Mouse (Mus musculus) limb, embryonic 10.5 days (tissue): ENCODE data around the gene Scd3. TPM values are rescaled to one million over a fixed set of nuclear protein-coding genes. Genes with fewer than 3 reads are reported as not detected.

Experiments used
- DNase-seq: peaks from one replicate; pipeline ENCODE4 v3.0.0-alpha.2; 2017; ENCODE audit warnings: low spot score
- H3K27ac ChIP-seq: fragments of 300-500 bp; sonication (generic); 2 replicates; pipeline ENCODE4 v1.5.1; 2016; ENCODE audit warnings: mild to moderate bottlenecking
- H3K27me3 ChIP-seq: fragments of 300-500 bp; sonication (generic); 2 replicates; pipeline ENCODE4 v1.6.1; 2016; ENCODE audit warnings: low read depth, mild to moderate bottlenecking; ENCODE audit not compliant: poor library complexity, severe bottlenecking
- H3K36me3 ChIP-seq: fragments of 300-500 bp; sonication (generic); 2 replicates; pipeline ENCODE4 v1.6.1; 2016; ENCODE audit warnings: mild to moderate bottlenecking, moderate library complexity
- H3K4me1 ChIP-seq: fragments of 300-500 bp; sonication (generic); 2 replicates; pipeline ENCODE4 v1.6.1; 2016
- H3K4me3 ChIP-seq: fragments of 300-500 bp; sonication (generic); 2 replicates; pipeline ENCODE4 v1.5.1; 2016; ENCODE audit warnings: mild to moderate bottlenecking, moderate library complexity
- H3K9me3 ChIP-seq: fragments of 300-500 bp; sonication (generic); replicated peaks from 2 replicates; pipeline ENCODE4 v1.6.1; 2016; ENCODE audit warnings: mild to moderate bottlenecking
- WGBS: fragments of 180-500 bp; shearing (Covaris S2); methylation state at CpG from one replicate; pipeline ENCODE4 v1.1.7; 2016; 5-methylcytosine and 5-hydroxymethylcytosine counted together
- polyA plus RNA-seq: library from polyadenylated mRNA; unstranded; fragments of >200 nt; fragmentation: Nextera tagmentation; extraction: Ambion mirVana; gene quantifications from 2 replicates; pipeline ENCODE4 v1.2.1, GENCODE M21; 2016

Gene Scd3
- 0.41 TPM in 1 of 2 replicates, not detected in the other for polyA plus RNA-seq

- Histone ChIP-seq H3K27me3 (no peaks in the 10 kb centered on the region), H3K9me3 (no peaks in the 10 kb centered on the region), H3K4me3 (no peak within 1 kb of the TSS), H3K36me3 (no peaks in the 10 kb centered on the region), H3K4me1 (no peaks in the 10 kb centered on the region), H3K27ac (no peak within 1 kb of the TSS)
- DNase-seq: no peak
- 95% methylated on average over 9 of the region's 9 CpGs for WGBS
Observed at GRCm38 (mm10) chr19:44203015-44203564, at the start of gene Scd3. Gene Scd3 (plus strand): TSS chr19:44203269.

DNA sequence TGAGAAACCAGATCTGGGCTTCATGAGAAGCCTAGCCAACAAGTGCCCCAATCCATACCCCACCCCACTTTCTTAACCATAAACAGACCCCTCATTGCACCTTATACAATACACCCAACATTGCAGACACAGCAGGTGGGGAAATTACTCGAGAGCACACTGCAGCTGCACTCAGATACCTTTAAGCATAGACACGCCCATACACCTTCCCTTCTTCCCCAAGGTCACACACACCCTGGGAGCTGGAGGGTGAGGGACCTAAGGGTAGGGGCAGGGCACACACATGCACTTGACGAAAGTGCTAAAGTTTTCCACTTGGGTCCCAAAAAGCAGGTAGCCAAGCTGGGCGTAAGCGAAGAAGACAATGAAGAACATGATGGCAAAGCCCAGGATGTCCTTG is 49.3 kb upstream of the Scd3 start:
- Histone ChIP-seq H3K9me3 (no peaks in the 10 kb centered on the region), H3K27me3 (peaks cover 28% of the 10 kb centered on the region), H3K4me3 (no peak overlapping the region), H3K27ac (no peak overlapping the region), H3K36me3 (no peaks in the 10 kb centered on the region), H3K4me1 (no peaks in the 10 kb centered on the region)
- no peak for DNase-seq
- WGBS: 81% methylated on average over 5 of the region's 5 CpGs

DNA sequence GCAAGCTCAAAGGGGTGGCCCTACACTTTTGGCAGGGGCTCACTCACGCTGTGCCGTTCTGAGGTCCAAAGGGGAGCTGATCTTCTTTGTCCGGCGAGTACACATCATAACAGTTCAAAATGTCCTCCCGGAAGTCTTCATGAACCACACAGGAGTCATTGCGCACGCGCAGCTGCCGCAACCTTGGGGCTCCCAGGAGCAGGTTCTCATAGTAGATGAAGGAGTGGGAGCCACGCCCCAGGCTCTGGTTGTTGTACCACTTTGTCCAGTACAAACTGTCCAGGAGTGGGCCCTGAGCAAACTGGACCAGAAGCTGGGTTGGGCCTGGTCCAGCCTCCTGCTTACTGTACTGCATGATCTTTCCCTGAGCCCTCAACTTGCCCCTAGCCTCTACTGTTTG is 46.1 kb upstream of the Scd3 start:
- Histone ChIP-seq H3K36me3 (no peaks in the 10 kb centered on the region), H3K4me1 (no peaks in the 10 kb centered on the region), H3K4me3 (no peak overlapping the region), H3K27ac (no peak overlapping the region), H3K27me3 (peaks cover 23% of the 10 kb centered on the region), H3K9me3 (no peaks in the 10 kb centered on the region)
- 92% methylated on average over 10 of the region's 10 CpGs for WGBS
- DNase-seq: no peak

- Histone ChIP-seq H3K27me3 (peaks cover 17% of the 10 kb centered on the region), H3K4me1 (no peaks in the 10 kb centered on the region), H3K9me3 (no peaks in the 10 kb centered on the region), H3K4me3 (no peak overlapping the region), H3K27ac (no peak overlapping the region), H3K36me3 (no peaks in the 10 kb centered on the region)
- no peak for DNase-seq
- WGBS: 85% methylated on average over 3 of the region's 3 CpGs
Observed at GRCm38 (mm10) chr19:44159386-44159785, 43.7 kb upstream of the Scd3 start.

DNA sequence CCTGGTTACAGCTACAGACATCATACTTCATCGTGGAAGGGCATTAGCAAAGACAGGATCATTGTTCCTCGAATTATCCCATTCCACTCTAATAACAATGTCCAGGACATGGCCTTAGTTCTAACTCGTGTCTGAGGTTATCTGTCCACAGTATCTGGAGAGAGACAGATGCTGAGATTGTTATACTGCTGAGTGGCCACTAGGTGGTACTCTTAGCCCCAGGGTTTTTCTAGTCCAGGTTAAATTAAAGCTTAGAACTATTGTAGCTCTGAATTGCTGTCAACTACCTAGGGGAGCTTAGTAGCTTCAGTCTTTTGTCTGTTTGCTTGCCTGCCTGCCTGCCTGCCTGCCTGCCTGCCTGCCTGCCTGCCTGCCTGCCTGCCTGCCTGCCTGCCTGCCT is 41.6 kb upstream of the Scd3 start:
- H3K27me3 ChIP-seq: peaks cover 7% of the 10 kb centered on the region; the same call in 1 of the 2 replicates
- H3K9me3 ChIP-seq: no peaks in the 10 kb centered on the region
- WGBS: 23% methylated on average over 3 of the region's 3 CpGs
- H3K36me3 ChIP-seq: no peaks in the 10 kb centered on the region
- H3K27ac ChIP-seq: no peak overlapping the region
- no peak overlapping the region for H3K4me3 ChIP-seq
- no peaks in the 10 kb centered on the region for H3K4me1 ChIP-seq
- no peak for DNase-seq

- H3K27ac ChIP-seq: no peak overlapping the region
- H3K4me3 ChIP-seq: no peak overlapping the region
- H3K36me3 ChIP-seq: no peaks in the 10 kb centered on the region
- no peak for DNase-seq
- no peaks in the 10 kb centered on the region for H3K9me3 ChIP-seq
- H3K4me1 ChIP-seq: no peaks in the 10 kb centered on the region
- no peaks in the 10 kb centered on the region for H3K27me3 ChIP-seq
- WGBS: 72% methylated on average over 8 of the region's 8 CpGs
Observed at GRCm38 (mm10) chr19:44174835-44175234, 28.2 kb upstream of the Scd3 start.

DNA sequence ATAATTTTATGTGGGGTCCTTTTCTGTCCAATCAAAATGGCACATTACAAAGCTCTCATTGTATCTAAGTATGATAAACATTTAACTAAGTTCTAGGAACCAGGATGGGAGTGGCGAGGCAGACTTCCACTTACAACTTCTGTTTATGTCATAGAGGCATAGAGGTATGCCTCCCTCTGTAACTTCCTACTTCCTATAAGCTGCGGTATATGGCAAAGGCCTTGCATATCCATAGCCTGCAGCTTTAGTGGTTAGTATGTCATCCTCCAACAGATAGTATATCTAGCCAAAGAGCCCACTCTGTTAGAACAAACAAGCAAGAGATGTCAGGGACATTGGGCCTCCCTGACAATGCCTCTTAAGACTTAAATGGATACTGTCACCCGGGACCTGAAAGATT is 26.3 kb upstream of the Scd3 start:
- DNase-seq: no peak
- H3K4me1 ChIP-seq: no peaks in the 10 kb centered on the region
- no peaks in the 10 kb centered on the region for H3K36me3 ChIP-seq
- no peak overlapping the region for H3K27ac ChIP-seq
- H3K9me3 ChIP-seq: no peaks in the 10 kb centered on the region
- WGBS: 92% methylated on average over 3 of the region's 3 CpGs
- no peak overlapping the region for H3K4me3 ChIP-seq
- H3K27me3 ChIP-seq: no peaks in the 10 kb centered on the region

DNA sequence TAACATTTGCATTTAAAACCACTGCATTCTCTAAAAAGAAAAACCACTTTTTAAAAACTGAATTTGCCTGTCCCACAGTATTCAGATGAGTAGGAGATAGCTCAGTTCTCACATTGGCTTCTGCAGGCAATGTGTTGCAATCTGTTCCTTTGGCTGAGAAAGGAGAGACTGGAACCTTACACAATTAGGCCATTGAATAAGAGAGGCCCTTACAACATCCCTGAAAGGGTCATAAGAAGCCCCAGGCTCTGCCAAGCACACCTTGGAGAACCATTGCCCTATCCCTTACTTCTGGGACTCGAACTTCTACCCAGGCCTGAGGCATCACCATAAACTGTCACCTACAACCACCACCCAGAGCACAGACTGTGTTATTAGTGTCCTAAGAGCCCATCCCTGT is 22.6 kb upstream of the Scd3 start:
- Histone ChIP-seq H3K27me3 (no peaks in the 10 kb centered on the region), H3K4me1 (0 out of 2 replicates have a peak, but pooled peaks cover 3% of the 10 kb centered on the region), H3K9me3 (no peaks in the 10 kb centered on the region), H3K4me3 (no peak overlapping the region), H3K36me3 (no peaks in the 10 kb centered on the region), H3K27ac (no peak overlapping the region)
- 89% methylated on average over 1 of the region's 1 CpGs for WGBS
- no peak for DNase-seq

DNA sequence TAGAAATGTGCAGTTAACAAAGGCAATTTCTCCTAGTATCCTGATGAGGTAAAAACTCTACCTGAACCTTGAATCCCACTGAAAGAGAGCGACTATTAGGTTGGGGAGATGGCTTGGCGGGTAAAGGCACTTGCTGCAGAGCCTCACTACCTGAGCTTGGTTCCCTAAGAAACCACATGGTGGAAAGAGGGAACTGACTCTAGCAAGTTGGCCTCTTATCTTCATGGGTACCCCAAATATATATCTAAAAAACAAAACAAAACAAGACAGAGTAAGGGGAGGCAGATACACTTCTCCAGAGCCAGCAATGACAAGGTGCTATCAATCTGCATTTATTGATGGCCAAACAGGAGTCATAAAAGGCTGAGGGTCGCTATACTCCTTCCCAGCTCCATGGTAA is 19.1 kb upstream of the Scd3 start:
- Histone ChIP-seq H3K9me3 (no peaks in the 10 kb centered on the region), H3K4me3 (no peak overlapping the region), H3K4me1 (0 out of 2 replicates have a peak, but pooled peaks cover 3% of the 10 kb centered on the region), H3K27ac (no peak overlapping the region), H3K36me3 (no peaks in the 10 kb centered on the region), H3K27me3 (no peaks in the 10 kb centered on the region)
- DNase-seq: no peak
- WGBS: 70% methylated on average over 3 of the region's 3 CpGs

DNA sequence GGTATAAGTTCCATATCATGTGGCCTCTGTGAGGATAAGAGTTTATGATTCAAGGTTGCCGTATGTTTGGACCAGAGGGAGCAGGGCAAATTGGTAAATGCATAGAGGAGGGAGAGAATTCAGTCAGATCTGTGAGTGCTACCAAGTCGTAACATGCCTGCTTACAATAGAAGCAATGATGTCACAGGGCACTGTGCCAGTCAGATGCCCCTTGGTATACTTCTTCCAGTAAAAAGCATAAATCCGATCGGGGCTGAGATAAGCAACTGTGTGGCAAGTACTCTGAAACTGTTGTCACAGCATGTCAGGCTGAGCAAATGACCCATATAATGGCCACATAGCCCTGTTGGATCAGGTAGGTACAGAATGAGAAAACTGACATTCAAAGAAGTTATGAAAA is 14.0 kb upstream of the Scd3 start:
- DNase-seq: no peak
- 88% methylated on average over 4 of the region's 4 CpGs for WGBS
- H3K4me3 ChIP-seq: no peak overlapping the region
- H3K9me3 ChIP-seq: no peaks in the 10 kb centered on the region
- no peaks in the 10 kb centered on the region for H3K4me1 ChIP-seq
- H3K27ac ChIP-seq: no peak overlapping the region
- H3K36me3 ChIP-seq: no peaks in the 10 kb centered on the region
- no peaks in the 10 kb centered on the region for H3K27me3 ChIP-seq

DNA sequence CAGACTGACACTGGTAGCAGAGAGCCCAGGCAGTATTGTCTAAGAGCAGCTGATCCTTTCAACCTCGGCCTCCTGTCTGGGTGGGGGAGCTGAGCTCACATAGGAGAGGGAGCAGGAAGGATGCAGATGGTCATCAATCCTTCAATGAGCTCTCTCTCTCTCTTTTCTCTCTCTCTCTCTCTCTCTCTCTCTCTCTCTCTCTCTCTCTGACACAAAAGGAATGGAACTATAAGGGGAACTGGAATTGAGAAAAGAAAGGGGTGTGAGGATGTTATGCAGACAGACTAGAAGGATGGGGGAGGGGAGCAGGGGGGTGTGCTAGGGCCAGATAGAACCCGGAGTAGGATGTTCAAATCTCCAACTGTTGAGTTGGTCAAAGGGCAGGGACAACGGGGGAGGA is 10.7 kb upstream of the Scd3 start, which contains the start of gene Pkd2l1:
Pkd2l1 (minus strand) TSS at position 101 of the 400 bp plus-strand sequence.
- no peaks in the 10 kb centered on the region for H3K9me3 ChIP-seq
- H3K27me3 ChIP-seq: no peaks in the 10 kb centered on the region
- no peak within 1 kb of the TSS for H3K4me3 ChIP-seq
- no peak within 1 kb of the TSS for H3K27ac ChIP-seq
- no peak for DNase-seq
- H3K36me3 ChIP-seq: no peaks in the 10 kb centered on the region
- no peaks in the 10 kb centered on the region for H3K4me1 ChIP-seq
- 64% methylated on average over 3 of the region's 3 CpGs for WGBS

DNA sequence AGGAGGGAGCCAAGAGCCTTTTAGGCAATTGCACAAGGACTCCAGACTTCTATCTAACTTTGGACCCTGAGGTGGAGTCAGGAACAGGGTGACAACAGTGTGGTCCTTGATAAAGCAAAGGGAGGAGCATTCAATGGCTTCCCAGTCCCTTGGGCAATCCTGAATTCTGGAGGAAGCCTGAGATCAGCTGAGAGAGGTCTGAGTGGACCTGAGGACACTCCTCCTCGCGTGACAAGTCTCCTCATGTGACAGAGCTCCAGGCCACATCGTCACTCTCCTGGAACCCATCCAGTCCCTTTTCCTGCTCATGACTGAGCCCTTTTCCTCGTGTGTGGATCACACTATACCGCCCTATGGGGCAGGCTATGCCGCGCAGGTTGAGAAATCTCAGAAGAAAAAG is 9.2 kb upstream of the Scd3 start:
- Histone ChIP-seq H3K27ac (no peak overlapping the region), H3K9me3 (no peaks in the 10 kb centered on the region), H3K27me3 (no peaks in the 10 kb centered on the region), H3K4me3 (no peak overlapping the region), H3K4me1 (no peaks in the 10 kb centered on the region), H3K36me3 (no peaks in the 10 kb centered on the region)
- DNase-seq: no peak
- 82% methylated on average over 7 of the region's 7 CpGs for WGBS

DNA sequence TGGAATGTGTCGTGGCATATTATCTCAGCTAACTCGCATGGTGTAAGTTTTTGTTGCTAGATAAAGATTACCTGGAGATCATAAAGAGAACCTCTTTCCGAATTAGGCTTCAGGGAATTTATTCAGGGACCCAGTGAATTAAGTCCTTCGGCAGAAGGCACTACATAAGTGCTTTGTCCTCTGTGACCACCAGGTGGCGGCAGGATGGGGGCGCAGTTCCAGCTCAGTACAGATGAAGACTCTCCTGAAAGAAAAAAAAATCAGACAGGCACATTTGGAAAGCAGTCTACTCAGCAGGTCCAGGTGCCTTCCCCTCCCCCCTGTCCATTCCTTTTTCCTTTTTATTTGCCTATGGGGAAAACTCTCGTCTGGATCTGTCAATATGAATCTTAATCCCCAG is 7.9 kb upstream of the Scd3 start:
- Histone ChIP-seq H3K27ac (no peak overlapping the region), H3K36me3 (no peaks in the 10 kb centered on the region), H3K4me3 (no peak overlapping the region), H3K9me3 (no peaks in the 10 kb centered on the region), H3K27me3 (no peaks in the 10 kb centered on the region), H3K4me1 (no peaks in the 10 kb centered on the region)
- WGBS: 24% methylated on average over 7 of the region's 7 CpGs
- DNase-seq: peak; percentile 73
